Mouse (Mus musculus): ENCODE results near the gene Ranbp17.

Ranbp17 gene

GRCm38 (mm10) chr11:33196447-33197132, 317.0 kb downstream of the Ranbp17 start:
- no peak for DNase-seq (ENCODE audit: low spot score)

- DNase-seq (ENCODE audit: low spot score): no peak
Measured at GRCm38 (mm10) chr11:33195531-33196446, 317.8 kb downstream of the Ranbp17 start.

GRCm38 (mm10) chr11:33195061-33195460, 318.5 kb downstream of the Ranbp17 start:
- DNase-seq (ENCODE audit: low spot score): no peak

- DNase-seq (ENCODE audit: low spot score): no peak
Measured at GRCm38 (mm10) chr11:33193695-33194094, 319.9 kb downstream of the Ranbp17 start.

- no peak for DNase-seq (ENCODE audit: low spot score)
Measured at GRCm38 (mm10) chr11:33181804-33182203, 331.7 kb downstream of the Ranbp17 start.

- DNase-seq (ENCODE audit: low spot score): no peak
Measured at GRCm38 (mm10) chr11:33180701-33181116, 332.8 kb downstream of the Ranbp17 start.

- no peak for DNase-seq (ENCODE audit: low spot score)
Measured at GRCm38 (mm10) chr11:33179802-33180201, 333.7 kb downstream of the Ranbp17 start.

GRCm38 (mm10) chr11:33176525-33177245, 336.9 kb downstream of the Ranbp17 start:
- no peak for DNase-seq (ENCODE audit: low spot score)

- DNase-seq (ENCODE audit: low spot score): no peak
Measured at GRCm38 (mm10) chr11:33175768-33176167, 337.8 kb downstream of the Ranbp17 start.

- peak; percentile 47 for DNase-seq (ENCODE audit: low spot score)
Measured at GRCm38 (mm10) chr11:33170489-33170888, 343.1 kb downstream of the Ranbp17 start.

- DNase-seq (ENCODE audit: low spot score): peak; percentile 99
Measured at GRCm38 (mm10) chr11:33162998-33163506, 350.5 kb downstream of the Ranbp17 start, which contains the start of gene Npm1. Npm1 (minus strand) TSS chr11:33163206.

GRCm38 (mm10) chr11:33162211-33162997, 351.1 kb downstream of the Ranbp17 start:
- DNase-seq (ENCODE audit: low spot score): peak; percentile 65
